Mouse (Mus musculus): Measurements from ENCODE around the gene Lexm. TPM values are rescaled to one million over a fixed set of nuclear protein-coding genes. Genes with fewer than 3 reads are reported as not detected.
A peak's percentile ranks its signal among the peaks of the same experiment; 100 is the strongest.

Lexm gene
- polyA plus RNA-seq, 1 experiment = 2.0 TPM

DNA sequence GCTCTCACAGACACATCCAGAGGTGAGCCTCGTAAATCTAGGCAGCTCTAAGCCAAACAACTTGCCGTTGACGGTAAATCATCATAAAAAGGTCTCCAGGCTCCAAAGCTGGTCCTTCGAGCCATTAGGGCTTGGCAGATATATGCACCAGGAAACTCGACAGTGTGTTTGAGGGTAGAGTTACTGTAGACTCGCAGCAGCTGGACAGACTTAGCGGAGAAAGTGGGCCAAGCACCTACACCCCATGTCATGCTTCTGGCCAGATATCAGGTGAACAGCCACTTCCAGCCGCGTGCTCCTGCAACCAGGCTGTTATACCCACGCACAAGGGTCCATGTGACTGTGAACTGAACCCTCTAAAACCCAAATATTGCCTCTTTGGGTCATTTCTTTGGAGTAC, 38.6 kb upstream of the Lexm start:
- Histone ChIP-seq H3K4me1 (ENCODE audit: control insufficient read depth, insufficient read depth, low read length) (no peaks in the 10 kb centered on the region), H3K27ac (ENCODE audit: insufficient read depth, low read length) (no peak overlapping the region), H3K4me3 (ENCODE audit: low read depth, low read length) (no peak overlapping the region), H3K27me3 (ENCODE audit: control insufficient read depth, insufficient read depth, low read length, poor library complexity, severe bottlenecking) (no peaks in the 10 kb centered on the region), H3K36me3 (ENCODE audit: control insufficient read depth, insufficient read depth, low read length, poor library complexity, severe bottlenecking) (0 out of 2 replicates have a peak, but pooled peaks cover 5% of the 10 kb centered on the region), H3K9me3 (replicated peaks; ENCODE audit: control insufficient read depth, insufficient read depth, low read length, poor library complexity, severe bottlenecking) (no peaks in the 10 kb centered on the region), H3K9ac (ENCODE audit: low read depth, poor library complexity, severe bottlenecking) (no peak overlapping the region)
- no peak for TF ChIP-seq POLR2A (IDR thresholded peaks at IDR 0.05; ENCODE audit: insufficient read depth, low read length)
- TF ChIP-seq EP300 (IDR thresholded peaks at IDR 0.05; ENCODE audit: insufficient read depth, low read depth, low read length) = no peak
- TF ChIP-seq CTCF (IDR thresholded peaks at IDR 0.05; ENCODE audit: low read depth, low read length) = no peak

DNA sequence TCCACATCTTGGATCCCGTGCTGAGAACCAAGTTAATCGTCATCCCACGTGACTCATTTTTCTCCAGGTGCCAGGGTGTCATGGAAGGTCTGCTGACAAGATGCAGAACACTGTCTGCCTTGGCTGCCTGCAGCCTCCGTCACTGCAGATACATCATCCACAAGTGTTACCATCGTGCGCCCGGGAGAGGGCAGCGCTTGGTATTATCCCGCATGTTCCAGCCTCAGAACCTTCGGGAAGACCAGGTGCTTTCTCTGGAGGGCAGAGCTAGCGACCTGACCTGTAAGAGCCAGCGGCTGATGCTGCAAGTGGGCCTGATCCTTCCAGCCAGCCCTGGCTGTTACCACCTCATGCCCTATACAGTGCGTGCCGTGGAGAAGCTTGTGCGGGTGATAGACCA, 36.0 kb upstream of the Lexm start:
- no peaks in the 10 kb centered on the region for H3K4me1 ChIP-seq (ENCODE audit: control insufficient read depth, insufficient read depth, low read length)
- H3K27ac ChIP-seq (ENCODE audit: insufficient read depth, low read length) = no peak overlapping the region
- H3K9me3 ChIP-seq (replicated peaks; ENCODE audit: control insufficient read depth, insufficient read depth, low read length, poor library complexity, severe bottlenecking) = no peaks in the 10 kb centered on the region
- H3K9ac ChIP-seq (ENCODE audit: low read depth, poor library complexity, severe bottlenecking) = peak overlapping the region; percentile 9
- TF ChIP-seq CTCF (IDR thresholded peaks at IDR 0.05; ENCODE audit: low read depth, low read length) (no peak), POLR2A (IDR thresholded peaks at IDR 0.05; ENCODE audit: insufficient read depth, low read length) (no peak), EP300 (IDR thresholded peaks at IDR 0.05; ENCODE audit: insufficient read depth, low read depth, low read length) (no peak)
- no peaks in the 10 kb centered on the region for H3K27me3 ChIP-seq (ENCODE audit: control insufficient read depth, insufficient read depth, low read length, poor library complexity, severe bottlenecking)
- H3K36me3 ChIP-seq (ENCODE audit: control insufficient read depth, insufficient read depth, low read length, poor library complexity, severe bottlenecking) = 0 out of 2 replicates have a peak, but pooled peaks cover 5% of the 10 kb centered on the region
- H3K4me3 ChIP-seq (ENCODE audit: low read depth, low read length) = peak overlapping the region; percentile 31; the same call in 1 of the 2 replicates

DNA sequence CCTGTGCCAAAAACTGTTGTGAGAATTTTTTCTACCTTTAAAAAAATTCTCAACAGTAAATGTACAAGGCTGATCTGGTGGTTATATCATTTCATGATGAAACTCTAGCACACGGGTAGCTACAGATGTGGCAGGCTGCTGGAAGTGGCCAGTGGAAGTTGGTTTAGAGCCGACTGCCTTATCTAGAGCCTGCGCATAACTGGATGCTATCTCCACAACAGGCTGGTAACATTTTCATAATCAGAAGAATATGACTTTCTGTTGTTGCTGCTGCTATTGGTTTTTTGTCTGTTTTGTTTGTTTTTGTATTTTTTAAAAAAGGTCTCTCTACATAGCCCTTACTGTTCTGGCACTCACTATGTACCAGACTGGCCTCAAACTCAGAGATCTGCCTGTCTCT, 35.5 kb upstream of the Lexm start:
- H3K36me3 ChIP-seq (ENCODE audit: control insufficient read depth, insufficient read depth, low read length, poor library complexity, severe bottlenecking) = 0 out of 2 replicates have a peak, but pooled peaks cover 5% of the 10 kb centered on the region
- no peak overlapping the region for H3K4me3 ChIP-seq (ENCODE audit: low read depth, low read length)
- no peak overlapping the region for H3K9ac ChIP-seq (ENCODE audit: low read depth, poor library complexity, severe bottlenecking)
- no peaks in the 10 kb centered on the region for H3K27me3 ChIP-seq (ENCODE audit: control insufficient read depth, insufficient read depth, low read length, poor library complexity, severe bottlenecking)
- TF ChIP-seq CTCF (IDR thresholded peaks at IDR 0.05; ENCODE audit: low read depth, low read length) (no peak), POLR2A (IDR thresholded peaks at IDR 0.05; ENCODE audit: insufficient read depth, low read length) (no peak), EP300 (IDR thresholded peaks at IDR 0.05; ENCODE audit: insufficient read depth, low read depth, low read length) (no peak)
- H3K9me3 ChIP-seq (replicated peaks; ENCODE audit: control insufficient read depth, insufficient read depth, low read length, poor library complexity, severe bottlenecking) = no peaks in the 10 kb centered on the region
- H3K27ac ChIP-seq (ENCODE audit: insufficient read depth, low read length) = no peak overlapping the region
- no peaks in the 10 kb centered on the region for H3K4me1 ChIP-seq (ENCODE audit: control insufficient read depth, insufficient read depth, low read length)

- 0 out of 2 replicates have a peak, but pooled peaks cover 5% of the 10 kb centered on the region for H3K36me3 ChIP-seq (ENCODE audit: control insufficient read depth, insufficient read depth, low read length, poor library complexity, severe bottlenecking)
- no peak within 1 kb of the TSS for H3K27ac ChIP-seq (ENCODE audit: insufficient read depth, low read length)
- H3K4me1 ChIP-seq (ENCODE audit: control insufficient read depth, insufficient read depth, low read length) = no peaks in the 10 kb centered on the region
- TF ChIP-seq POLR2A (IDR thresholded peaks at IDR 0.05; ENCODE audit: insufficient read depth, low read length) (peak; percentile 60), EP300 (IDR thresholded peaks at IDR 0.05; ENCODE audit: insufficient read depth, low read depth, low read length) (no peak), CTCF (IDR thresholded peaks at IDR 0.05; ENCODE audit: low read depth, low read length) (no peak)
- peak within 1 kb of the TSS; percentile 67 for H3K9ac ChIP-seq (ENCODE audit: low read depth, poor library complexity, severe bottlenecking)
- H3K9me3 ChIP-seq (replicated peaks; ENCODE audit: control insufficient read depth, insufficient read depth, low read length, poor library complexity, severe bottlenecking) = no peaks in the 10 kb centered on the region
- H3K4me3 ChIP-seq (ENCODE audit: low read depth, low read length) = peak within 1 kb of the TSS; percentile 83
- no peaks in the 10 kb centered on the region for H3K27me3 ChIP-seq (ENCODE audit: control insufficient read depth, insufficient read depth, low read length, poor library complexity, severe bottlenecking)
These were observed 33.9 kb upstream of the Lexm start, which contains the start of gene Pars2 for GRCm38 (mm10) chr4:106650833-106651527. Pars2 (plus strand) TSS chr4:106651069.

DNA sequence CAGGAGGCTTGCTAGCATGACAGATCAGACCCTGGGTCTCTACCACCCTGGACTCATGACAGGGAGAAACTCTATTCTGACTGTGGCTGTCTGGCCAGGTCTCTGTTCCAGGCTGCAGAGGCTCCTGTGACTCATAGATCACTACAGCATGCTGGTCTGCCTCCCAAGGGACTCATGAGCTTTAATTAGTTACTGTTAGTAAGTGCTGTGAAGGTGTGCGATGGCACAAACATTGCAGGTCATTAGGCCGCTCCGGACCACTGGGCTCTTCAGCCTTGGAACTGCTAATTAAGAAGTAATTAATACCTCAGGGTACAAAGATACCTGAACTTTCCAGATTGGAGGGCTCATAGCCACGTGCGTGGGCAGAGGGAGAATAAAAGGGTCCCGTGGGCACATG, 30.1 kb upstream of the Lexm start:
- Histone ChIP-seq H3K9ac (ENCODE audit: low read depth, poor library complexity, severe bottlenecking) (no peak overlapping the region), H3K4me1 (ENCODE audit: control insufficient read depth, insufficient read depth, low read length) (no peaks in the 10 kb centered on the region)

DNA sequence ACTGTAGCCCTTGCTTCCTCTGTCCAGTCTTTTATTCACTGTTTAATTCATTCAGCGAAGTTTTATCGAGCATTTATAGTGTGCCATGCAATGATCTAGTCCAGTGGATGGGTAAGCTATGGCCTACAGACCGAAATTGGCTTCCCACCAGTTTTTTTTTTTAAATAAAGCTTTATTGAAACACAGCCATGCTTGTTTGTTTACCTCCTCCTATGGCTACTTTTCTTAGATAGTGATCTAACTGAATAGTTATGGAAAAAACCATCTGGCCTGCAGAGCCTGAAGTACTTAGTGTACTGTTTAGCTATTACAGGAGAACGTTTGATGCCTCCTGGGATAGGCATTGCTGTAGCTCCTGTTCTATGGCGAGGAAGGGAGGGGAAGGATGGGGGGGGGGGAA, 28.8 kb upstream of the Lexm start:
- H3K27me3 ChIP-seq (ENCODE audit: control insufficient read depth, insufficient read depth, low read length, poor library complexity, severe bottlenecking) = no peaks in the 10 kb centered on the region
- no peaks in the 10 kb centered on the region for H3K4me1 ChIP-seq (ENCODE audit: control insufficient read depth, insufficient read depth, low read length)
- H3K4me3 ChIP-seq (ENCODE audit: low read depth, low read length) = no peak overlapping the region
- TF ChIP-seq POLR2A (IDR thresholded peaks at IDR 0.05; ENCODE audit: insufficient read depth, low read length) (no peak), CTCF (IDR thresholded peaks at IDR 0.05; ENCODE audit: low read depth, low read length) (no peak), EP300 (IDR thresholded peaks at IDR 0.05; ENCODE audit: insufficient read depth, low read depth, low read length) (no peak)
- no peaks in the 10 kb centered on the region for H3K36me3 ChIP-seq (ENCODE audit: control insufficient read depth, insufficient read depth, low read length, poor library complexity, severe bottlenecking)
- H3K27ac ChIP-seq (ENCODE audit: insufficient read depth, low read length) = no peak overlapping the region
- H3K9ac ChIP-seq (ENCODE audit: low read depth, poor library complexity, severe bottlenecking) = no peak overlapping the region
- no peaks in the 10 kb centered on the region for H3K9me3 ChIP-seq (replicated peaks; ENCODE audit: control insufficient read depth, insufficient read depth, low read length, poor library complexity, severe bottlenecking)

More for the DNA sequence above, 30.1 kb upstream of the Lexm start:
- no peak overlapping the region for H3K27ac ChIP-seq (ENCODE audit: insufficient read depth, low read length)
- TF ChIP-seq CTCF (IDR thresholded peaks at IDR 0.05; ENCODE audit: low read depth, low read length) (no peak), EP300 (IDR thresholded peaks at IDR 0.05; ENCODE audit: insufficient read depth, low read depth, low read length) (no peak), POLR2A (IDR thresholded peaks at IDR 0.05; ENCODE audit: insufficient read depth, low read length) (no peak)
- no peak overlapping the region for H3K4me3 ChIP-seq (ENCODE audit: low read depth, low read length)
- no peaks in the 10 kb centered on the region for H3K9me3 ChIP-seq (replicated peaks; ENCODE audit: control insufficient read depth, insufficient read depth, low read length, poor library complexity, severe bottlenecking)
- no peaks in the 10 kb centered on the region for H3K36me3 ChIP-seq (ENCODE audit: control insufficient read depth, insufficient read depth, low read length, poor library complexity, severe bottlenecking)
- H3K27me3 ChIP-seq (ENCODE audit: control insufficient read depth, insufficient read depth, low read length, poor library complexity, severe bottlenecking) = no peaks in the 10 kb centered on the region

Measured in ES-Bruce4 (cell line).